Mouse (Mus musculus): Measurements from ENCODE around the gene Map4k2. TPM values are rescaled to one million over a fixed set of nuclear protein-coding genes. Genes with fewer than 3 reads are reported as not detected.

Map4k2 gene
- total and polyA plus RNA-seq, 2 experiments from 2014 or later, result 18.6 to 102 TPM

- ATAC-seq (no peak), DNase-seq (ENCODE audit: low spot score) (no peak)
- H3K27me3 ChIP-seq (ENCODE audit: insufficient read depth, low read length), result no peaks in the 10 kb centered on the region
- TF ChIP-seq CTCF (IDR thresholded peaks at IDR 0.05; ENCODE audit: low read depth), result no peak
- no peak overlapping the region for H3K4me3 ChIP-seq (ENCODE audit: low read length)
- H3K36me3 ChIP-seq (ENCODE audit: insufficient read depth, low read length), result peaks cover 56% of the 10 kb centered on the region
- no peaks in the 10 kb centered on the region for H3K4me1 ChIP-seq (ENCODE audit: insufficient read depth, low read length)
- H3K9ac ChIP-seq (replicated peaks; ENCODE audit: low read length), result no peak overlapping the region
- no peaks in the 10 kb centered on the region for H3K9me3 ChIP-seq (ENCODE audit: low read length)
- no peak overlapping the region for H3K4me2 ChIP-seq (ENCODE audit: low read depth, low read length)
- H3K27ac ChIP-seq, result no peak overlapping the region
- WGBS, result 86% methylated on average over 19 of the region's 19 CpGs
These were observed 2.4 kb downstream of the Map4k2 start for GRCm38 (mm10) chr19:6343066-6343925.

GRCm38 (mm10) chr19:6343996-6344395 is 3.1 kb downstream of the Map4k2 start:
- ATAC-seq (no peak), DNase-seq (ENCODE audit: low spot score) (no peak)
- no peak for TF ChIP-seq CTCF (IDR thresholded peaks at IDR 0.05; ENCODE audit: low read depth)
- H3K9me3 ChIP-seq (ENCODE audit: low read length), result no peaks in the 10 kb centered on the region
- H3K9ac ChIP-seq (replicated peaks; ENCODE audit: low read length), result no peak overlapping the region
- 86% methylated on average over 5 of the region's 5 CpGs for WGBS
- no peak overlapping the region for H3K4me2 ChIP-seq (ENCODE audit: low read depth, low read length)
- no peaks in the 10 kb centered on the region for H3K4me1 ChIP-seq (ENCODE audit: insufficient read depth, low read length)
- no peak overlapping the region for H3K4me3 ChIP-seq (ENCODE audit: low read length)
- H3K27me3 ChIP-seq (ENCODE audit: insufficient read depth, low read length), result no peaks in the 10 kb centered on the region
- no peak overlapping the region for H3K27ac ChIP-seq
- peaks cover 49% of the 10 kb centered on the region for H3K36me3 ChIP-seq (ENCODE audit: insufficient read depth, low read length)

GRCm38 (mm10) chr19:6346023-6346422 is 5.1 kb downstream of the Map4k2 start:
- DNase-seq (ENCODE audit: low spot score) (no peak), ATAC-seq (no peak)
- Histone ChIP-seq H3K9ac (replicated peaks; ENCODE audit: low read length) (no peak overlapping the region), H3K4me3 (ENCODE audit: low read length) (no peak overlapping the region), H3K9me3 (ENCODE audit: low read length) (no peaks in the 10 kb centered on the region), H3K27me3 (ENCODE audit: insufficient read depth, low read length) (no peaks in the 10 kb centered on the region), H3K36me3 (ENCODE audit: insufficient read depth, low read length) (peaks cover 37% of the 10 kb centered on the region), H3K4me2 (ENCODE audit: low read depth, low read length) (no peak overlapping the region), H3K27ac (no peak overlapping the region), H3K4me1 (ENCODE audit: insufficient read depth, low read length) (no peaks in the 10 kb centered on the region)
- WGBS, result 78% methylated on average over 5 of the region's 5 CpGs
- no peak for TF ChIP-seq CTCF (IDR thresholded peaks at IDR 0.05; ENCODE audit: low read depth)

GRCm38 (mm10) chr19:6346661-6347060 is 5.7 kb downstream of the Map4k2 start:
- 95% methylated on average over 10 of the region's 10 CpGs for WGBS
- Histone ChIP-seq H3K27me3 (ENCODE audit: insufficient read depth, low read length) (no peaks in the 10 kb centered on the region), H3K27ac (no peak overlapping the region), H3K4me1 (ENCODE audit: insufficient read depth, low read length) (no peaks in the 10 kb centered on the region), H3K36me3 (ENCODE audit: insufficient read depth, low read length) (peaks cover 37% of the 10 kb centered on the region), H3K9ac (replicated peaks; ENCODE audit: low read length) (no peak overlapping the region), H3K4me3 (ENCODE audit: low read length) (no peak overlapping the region), H3K9me3 (ENCODE audit: low read length) (no peaks in the 10 kb centered on the region), H3K4me2 (ENCODE audit: low read depth, low read length) (no peak overlapping the region)
- TF ChIP-seq CTCF (IDR thresholded peaks at IDR 0.05; ENCODE audit: low read depth), result no peak
- ATAC-seq (no peak), DNase-seq (ENCODE audit: low spot score) (no peak)

- H3K9ac ChIP-seq (replicated peaks; ENCODE audit: low read length), result no peak overlapping the region
- no peak overlapping the region for H3K4me2 ChIP-seq (ENCODE audit: low read depth, low read length)
- peaks cover 36% of the 10 kb centered on the region for H3K36me3 ChIP-seq (ENCODE audit: insufficient read depth, low read length)
- DNase-seq (ENCODE audit: low spot score) (no peak), ATAC-seq (no peak)
- no peaks in the 10 kb centered on the region for H3K27me3 ChIP-seq (ENCODE audit: insufficient read depth, low read length)
- no peak overlapping the region for H3K27ac ChIP-seq
- no peaks in the 10 kb centered on the region for H3K4me1 ChIP-seq (ENCODE audit: insufficient read depth, low read length)
- TF ChIP-seq CTCF (IDR thresholded peaks at IDR 0.05; ENCODE audit: low read depth), result no peak
- WGBS, result 95% methylated on average over 4 of the region's 4 CpGs
- no peaks in the 10 kb centered on the region for H3K9me3 ChIP-seq (ENCODE audit: low read length)
- no peak overlapping the region for H3K4me3 ChIP-seq (ENCODE audit: low read length)
These were observed 6.7 kb downstream of the Map4k2 start for GRCm38 (mm10) chr19:6347615-6348014.

GRCm38 (mm10) chr19:6348717-6349116 is 7.8 kb downstream of the Map4k2 start:
- H3K27ac ChIP-seq, result no peak overlapping the region
- H3K36me3 ChIP-seq (ENCODE audit: insufficient read depth, low read length), result peaks cover 34% of the 10 kb centered on the region
- H3K4me2 ChIP-seq (ENCODE audit: low read depth, low read length), result no peak overlapping the region
- TF ChIP-seq CTCF (IDR thresholded peaks at IDR 0.05; ENCODE audit: low read depth), result no peak
- H3K27me3 ChIP-seq (ENCODE audit: insufficient read depth, low read length), result no peaks in the 10 kb centered on the region
- no peak overlapping the region for H3K4me3 ChIP-seq (ENCODE audit: low read length)
- WGBS, result 57% methylated on average over 9 of the region's 9 CpGs
- H3K9ac ChIP-seq (replicated peaks; ENCODE audit: low read length), result no peak overlapping the region
- H3K4me1 ChIP-seq (ENCODE audit: insufficient read depth, low read length), result no peaks in the 10 kb centered on the region
- no peaks in the 10 kb centered on the region for H3K9me3 ChIP-seq (ENCODE audit: low read length)
- no peak for DNase-seq (ENCODE audit: low spot score)
- no peak for ATAC-seq
